Mouse (Mus musculus) embryonic facial prominence, embryonic 14.5 days (tissue): Measurements from ENCODE around the gene Mrtfa. TPM values are rescaled to one million over a fixed set of nuclear protein-coding genes. Genes with fewer than 3 reads are reported as not detected.

Experiments
- ATAC-seq: fragments of 200-750 bp; cut with Nextera tagmentation; 2 replicates; pipeline ENCODE4 v1.8.0; 2017; ENCODE audit warnings: low read depth, moderate number of reproducible peaks, moderate TSS enrichment
- DNase-seq: peaks from one replicate; pipeline ENCODE4 v3.0.0-alpha.2; 2015; ENCODE audit warnings: low spot score
- H3K27ac ChIP-seq: fragments of 300-500 bp; sonication (generic); replicated peaks from 2 replicates; pipeline ENCODE4 v1.5.1; 2014; ENCODE audit warnings: low read depth, mild to moderate bottlenecking, low read length, moderate library complexity
- H3K27me3 ChIP-seq: fragments of 300-500 bp; sonication (generic); replicated peaks from 2 replicates; pipeline ENCODE4 v1.6.1; 2014; ENCODE audit warnings: low read length; ENCODE audit not compliant: control insufficient read depth, insufficient read depth
- H3K36me3 ChIP-seq: fragments of 300-500 bp; sonication (generic); 2 replicates; pipeline ENCODE4 v1.6.1; 2014; ENCODE audit warnings: low read length, mixed read lengths; ENCODE audit not compliant: control insufficient read depth, insufficient read depth
- H3K4me1 ChIP-seq: fragments of 300-500 bp; sonication (generic); 2 replicates; pipeline ENCODE4 v1.6.1; 2014; ENCODE audit warnings: antibody characterized with exemption, low read length; ENCODE audit not compliant: control insufficient read depth, insufficient read depth
- H3K4me2 ChIP-seq: fragments of 300-500 bp; sonication (generic); 2 replicates; pipeline ENCODE4 v1.6.1; 2014; ENCODE audit warnings: low read depth, mild to moderate bottlenecking, low read length, moderate library complexity, mixed read lengths
- H3K4me3 ChIP-seq: fragments of 300-500 bp; sonication (generic); 2 replicates; pipeline ENCODE4 v1.5.1; 2014; ENCODE audit warnings: low read depth, mild to moderate bottlenecking, low read length
- H3K9ac ChIP-seq: fragments of 300-500 bp; sonication (generic); 2 replicates; pipeline ENCODE4 v1.6.1; 2014; ENCODE audit warnings: low read depth, mild to moderate bottlenecking, low read length, moderate library complexity, mixed read lengths
- H3K9me3 ChIP-seq: fragments of 300-500 bp; sonication (generic); 2 replicates; pipeline ENCODE4 v1.6.1; 2016; ENCODE audit warnings: low read length; ENCODE audit not compliant: control insufficient read depth
- WGBS: fragments of 180-500 bp; shearing (Covaris S2); extraction: QIAGEN DNeasy Blood & Tissue Kit; methylation state at CpG from one replicate; pipeline ENCODE4 v1.1.7; 2014; 5-methylcytosine and 5-hydroxymethylcytosine counted together
- polyA plus RNA-seq: library from polyadenylated mRNA; unstranded; fragments of >200 nt; fragmentation: Nextera tagmentation; extraction: Ambion mirVana; gene quantifications from 2 replicates; pipeline ENCODE4 v1.2.1, GENCODE M21; 2014

Gene Mrtfa
- polyA plus RNA-seq, 1 experiment from 2014 or later, result 28.6 TPM

GRCm38 (mm10) chr15:81192316-81192715 is 1.8 kb upstream of the Mrtfa start:
- 0 out of 2 replicates have a peak, but pooled peaks cover 8% of the 10 kb centered on the region for H3K36me3 ChIP-seq
- no peak overlapping the region for H3K4me2 ChIP-seq
- no peak overlapping the region for H3K4me3 ChIP-seq
- H3K4me1 ChIP-seq, result peaks cover 19% of the 10 kb centered on the region
- H3K27me3 ChIP-seq, result no peaks in the 10 kb centered on the region
- no peak overlapping the region for H3K9ac ChIP-seq
- H3K27ac ChIP-seq, result no peak overlapping the region
- WGBS, result 61% methylated on average over 5 of the region's 5 CpGs
- no peaks in the 10 kb centered on the region for H3K9me3 ChIP-seq
- DNase-seq (no peak), ATAC-seq (no peak)

GRCm38 (mm10) chr15:81191303-81191702 is 746 bp upstream of the Mrtfa start:
- H3K4me1 ChIP-seq, result peaks cover 19% of the 10 kb centered on the region
- no peak for ATAC-seq
- H3K9ac ChIP-seq, result peak overlapping the region; percentile 76
- DNase-seq, result peak; percentile 31
- peak overlapping the region; percentile 71 for H3K27ac ChIP-seq
- peak overlapping the region; percentile 81 for H3K4me3 ChIP-seq
- 23% methylated on average over 9 of the region's 9 CpGs for WGBS
- H3K36me3 ChIP-seq, result 0 out of 2 replicates have a peak, but pooled peaks cover 8% of the 10 kb centered on the region
- peak overlapping the region; percentile 79 for H3K4me2 ChIP-seq
- no peaks in the 10 kb centered on the region for H3K9me3 ChIP-seq
- H3K27me3 ChIP-seq, result no peaks in the 10 kb centered on the region

GRCm38 (mm10) chr15:81190011-81190629 is 437 bp downstream of the Mrtfa start:
- Histone ChIP-seq H3K4me3 (peak overlapping the region; percentile 81), H3K27ac (peak overlapping the region; percentile 65), H3K9ac (peak overlapping the region; percentile 93), H3K27me3 (no peaks in the 10 kb centered on the region), H3K36me3 (0 out of 2 replicates have a peak, but pooled peaks cover 8% of the 10 kb centered on the region), H3K4me2 (peak overlapping the region; percentile 90), H3K9me3 (no peaks in the 10 kb centered on the region), H3K4me1 (peaks cover 19% of the 10 kb centered on the region)
- DNase-seq (peak; percentile 20), ATAC-seq (peak; percentile 59)
- WGBS, result under 1% methylated on average over 26 of the region's 46 CpGs

DNA sequence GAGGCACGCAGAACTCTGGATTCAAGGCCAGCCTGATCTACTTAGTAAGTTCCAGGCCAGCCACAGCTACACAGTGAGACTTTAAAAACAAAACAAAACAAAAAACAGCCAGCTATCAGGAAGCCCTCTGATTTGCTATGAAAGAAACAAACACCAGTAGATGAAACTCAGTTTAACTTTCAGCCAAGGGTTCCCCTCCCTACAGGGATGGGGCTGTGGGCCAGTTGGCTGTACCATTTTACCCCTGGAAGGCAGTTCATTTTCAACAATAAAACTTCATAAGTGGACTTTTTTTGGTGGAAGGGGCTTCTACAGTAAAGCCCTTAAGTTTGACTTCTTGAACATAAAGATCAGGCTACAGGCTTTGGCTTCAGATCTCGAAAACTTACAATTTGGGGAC is 1.5 kb downstream of the Mrtfa start:
- H3K36me3 ChIP-seq, result 0 out of 2 replicates have a peak, but pooled peaks cover 8% of the 10 kb centered on the region
- ATAC-seq (no peak), DNase-seq (no peak)
- H3K27me3 ChIP-seq, result no peaks in the 10 kb centered on the region
- H3K9me3 ChIP-seq, result no peaks in the 10 kb centered on the region
- WGBS, result 89% methylated on average over 2 of the region's 2 CpGs
- peaks cover 19% of the 10 kb centered on the region for H3K4me1 ChIP-seq
- 0 out of 2 replicates have a peak overlapping the region, but pooled peaks have one; percentile 22 for H3K9ac ChIP-seq
- no peak overlapping the region for H3K27ac ChIP-seq
- H3K4me3 ChIP-seq, result peak overlapping the region; percentile 81; the same call in 1 of the 2 replicates
- H3K4me2 ChIP-seq, result peak overlapping the region; percentile 90

GRCm38 (mm10) chr15:81184913-81185312 is 5.6 kb downstream of the Mrtfa start:
- 78% methylated on average over 1 of the region's 1 CpGs for WGBS

GRCm38 (mm10) chr15:81181233-81181632 is 9.3 kb downstream of the Mrtfa start:
- Histone ChIP-seq H3K9ac (no peak overlapping the region), H3K4me2 (no peak overlapping the region), H3K4me1 (0 out of 2 replicates have a peak, but pooled peaks cover 6% of the 10 kb centered on the region), H3K9me3 (no peaks in the 10 kb centered on the region), H3K27ac (no peak overlapping the region), H3K36me3 (0 out of 2 replicates have a peak, but pooled peaks cover 3% of the 10 kb centered on the region), H3K27me3 (no peaks in the 10 kb centered on the region), H3K4me3 (no peak overlapping the region)
- DNase-seq (no peak), ATAC-seq (no peak)
- WGBS, result 57% methylated on average over 2 of the region's 2 CpGs

More at GRCm38 (mm10) chr15:81184913-81185312, 5.6 kb downstream of the Mrtfa start:
- DNase-seq, result no peak
- Histone ChIP-seq H3K27ac (no peak overlapping the region), H3K36me3 (0 out of 2 replicates have a peak, but pooled peaks cover 8% of the 10 kb centered on the region), H3K4me3 (no peak overlapping the region), H3K4me1 (peaks cover 14% of the 10 kb centered on the region; the same call in 1 of the 2 replicates), H3K9ac (no peak overlapping the region), H3K4me2 (no peak overlapping the region), H3K9me3 (no peaks in the 10 kb centered on the region), H3K27me3 (no peaks in the 10 kb centered on the region)
- ATAC-seq, result no peak

DNA sequence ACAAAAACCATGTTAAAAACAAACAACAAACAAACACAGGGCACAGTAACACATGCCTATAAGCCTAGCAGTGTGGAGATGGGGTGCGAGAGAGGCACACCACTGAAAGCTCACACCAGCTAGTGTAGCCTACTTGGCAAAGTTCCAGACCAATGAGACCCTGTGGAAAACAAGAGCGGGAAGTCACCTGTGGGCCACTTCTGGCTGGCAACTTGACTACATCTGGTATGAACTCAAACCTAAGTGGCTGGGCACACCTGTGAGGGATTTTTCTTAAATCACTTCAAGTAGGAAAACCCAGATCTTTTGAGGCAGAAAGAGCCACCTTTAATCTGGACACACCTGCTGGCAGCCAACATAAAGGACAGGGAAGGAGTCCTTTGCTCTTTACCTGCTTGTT is 11.0 kb downstream of the Mrtfa start:
- Histone ChIP-seq H3K4me3 (no peak overlapping the region), H3K9ac (no peak overlapping the region), H3K27ac (no peak overlapping the region), H3K27me3 (no peaks in the 10 kb centered on the region), H3K36me3 (0 out of 2 replicates have a peak, but pooled peaks cover 3% of the 10 kb centered on the region), H3K9me3 (no peaks in the 10 kb centered on the region), H3K4me1 (0 out of 2 replicates have a peak, but pooled peaks cover 6% of the 10 kb centered on the region), H3K4me2 (no peak overlapping the region)
- 75% methylated on average over 2 of the region's 2 CpGs for WGBS
- ATAC-seq (no peak; the same call in 1 of the 2 replicates), DNase-seq (peak; percentile 48)

GRCm38 (mm10) chr15:81178703-81179102 is 11.9 kb downstream of the Mrtfa start:
- 67% methylated on average over 11 of the region's 11 CpGs for WGBS

More at GRCm38 (mm10) chr15:81178703-81179102, 11.9 kb downstream of the Mrtfa start:
- Histone ChIP-seq H3K27ac (no peak overlapping the region), H3K9ac (no peak overlapping the region), H3K4me2 (no peak overlapping the region), H3K36me3 (0 out of 2 replicates have a peak, but pooled peaks cover 7% of the 10 kb centered on the region), H3K9me3 (no peaks in the 10 kb centered on the region), H3K27me3 (no peaks in the 10 kb centered on the region), H3K4me3 (no peak overlapping the region), H3K4me1 (0 out of 2 replicates have a peak, but pooled peaks cover 6% of the 10 kb centered on the region)
- ATAC-seq, result no peak
- no peak for DNase-seq
